Mouse (Mus musculus) embryonic facial prominence, embryonic 12.5 days (tissue): ENCODE results near the gene Cilp. TPM values are rescaled to one million over a fixed set of nuclear protein-coding genes. Genes with fewer than 3 reads are reported as not detected.

Experiments used
- ATAC-seq: fragments of 200-750 bp; cut with Nextera tagmentation; 2 replicates; pipeline ENCODE4 v1.8.0; 2017; ENCODE audit not compliant: insufficient number of reproducible peaks, insufficient read depth, low FRiP score, low TSS enrichment
- H3K27ac ChIP-seq: fragments of 300-500 bp; sonication (generic); 2 replicates; pipeline ENCODE4 v1.5.1; 2016; ENCODE audit warnings: mild to moderate bottlenecking
- H3K27me3 ChIP-seq: fragments of 300-500 bp; sonication (generic); 2 replicates; pipeline ENCODE4 v1.6.1; 2016; ENCODE audit warnings: mild to moderate bottlenecking, moderate library complexity
- H3K36me3 ChIP-seq: fragments of 300-500 bp; sonication (generic); 2 replicates; pipeline ENCODE4 v1.6.1; 2016; ENCODE audit warnings: mild to moderate bottlenecking
- H3K4me1 ChIP-seq: fragments of 300-500 bp; sonication (generic); 2 replicates; pipeline ENCODE4 v1.6.1; 2016
- H3K4me2 ChIP-seq: fragments of 300-500 bp; sonication (generic); replicated peaks from 2 replicates; pipeline ENCODE4 v1.6.1; 2016; ENCODE audit warnings: mild to moderate bottlenecking, moderate library complexity
- H3K4me3 ChIP-seq: fragments of 300-500 bp; sonication (generic); 2 replicates; pipeline ENCODE4 v1.5.1; 2016; ENCODE audit warnings: mild to moderate bottlenecking
- H3K9ac ChIP-seq: fragments of 300-500 bp; sonication (generic); 2 replicates; pipeline ENCODE4 v1.6.1; 2016; ENCODE audit warnings: mild to moderate bottlenecking, moderate library complexity
- H3K9me3 ChIP-seq: fragments of 300-500 bp; sonication (generic); 2 replicates; pipeline ENCODE4 v1.6.1; 2016; ENCODE audit warnings: mild to moderate bottlenecking, moderate library complexity
- WGBS: fragments of 180-500 bp; shearing (Covaris S2); methylation state at CpG from one replicate; pipeline ENCODE4 v1.1.7; 2016; 5-methylcytosine and 5-hydroxymethylcytosine counted together
- polyA plus RNA-seq: library from polyadenylated mRNA; unstranded; fragments of >200 nt; fragmentation: Nextera tagmentation; extraction: Ambion mirVana; gene quantifications from 2 replicates; pipeline ENCODE4 v1.2.1, GENCODE M21; 2016

The Cilp gene
- polyA plus RNA-seq, 1 experiment from 2014 or later = 0.99 TPM

GRCm38 (mm10) chr9:65235601-65236000 is 29.4 kb upstream of the Cilp start:
- ATAC-seq = no peak
- 31% methylated on average over 1 of the region's 1 CpGs for WGBS
- Histone ChIP-seq H3K27ac (no peak overlapping the region), H3K4me1 (peaks cover 8% of the 10 kb centered on the region; the same call in 1 of the 2 replicates), H3K9ac (no peak overlapping the region), H3K9me3 (no peaks in the 10 kb centered on the region), H3K27me3 (no peaks in the 10 kb centered on the region), H3K36me3 (0 out of 2 replicates have a peak, but pooled peaks cover 3% of the 10 kb centered on the region), H3K4me3 (no peak overlapping the region), H3K4me2 (no peak overlapping the region)

GRCm38 (mm10) chr9:65237616-65238015 is 27.4 kb upstream of the Cilp start:
- no peaks in the 10 kb centered on the region for H3K9me3 ChIP-seq
- H3K4me1 ChIP-seq = no peaks in the 10 kb centered on the region
- H3K4me2 ChIP-seq = no peak overlapping the region
- WGBS = 85% methylated on average over 11 of the region's 11 CpGs
- no peak overlapping the region for H3K4me3 ChIP-seq
- no peak overlapping the region for H3K9ac ChIP-seq
- H3K36me3 ChIP-seq = 0 out of 2 replicates have a peak, but pooled peaks cover 3% of the 10 kb centered on the region
- no peak for ATAC-seq
- H3K27ac ChIP-seq = no peak overlapping the region
- H3K27me3 ChIP-seq = no peaks in the 10 kb centered on the region

GRCm38 (mm10) chr9:65238191-65238760 is 26.7 kb upstream of the Cilp start:
- H3K27ac ChIP-seq = no peak overlapping the region
- no peak overlapping the region for H3K4me3 ChIP-seq
- H3K9ac ChIP-seq = no peak overlapping the region
- no peaks in the 10 kb centered on the region for H3K9me3 ChIP-seq
- H3K36me3 ChIP-seq = 0 out of 2 replicates have a peak, but pooled peaks cover 3% of the 10 kb centered on the region
- ATAC-seq = no peak
- H3K4me1 ChIP-seq = no peaks in the 10 kb centered on the region
- no peak overlapping the region for H3K4me2 ChIP-seq
- 70% methylated on average over 13 of the region's 13 CpGs for WGBS
- no peaks in the 10 kb centered on the region for H3K27me3 ChIP-seq

- Histone ChIP-seq H3K4me2 (no peak overlapping the region), H3K4me3 (no peak overlapping the region), H3K27ac (no peak overlapping the region), H3K9ac (no peak overlapping the region), H3K36me3 (0 out of 2 replicates have a peak, but pooled peaks cover 3% of the 10 kb centered on the region), H3K4me1 (no peaks in the 10 kb centered on the region), H3K27me3 (no peaks in the 10 kb centered on the region), H3K9me3 (no peaks in the 10 kb centered on the region)
- ATAC-seq = no peak
- WGBS = 88% methylated on average over 4 of the region's 4 CpGs
These were observed 25.8 kb upstream of the Cilp start for GRCm38 (mm10) chr9:65239176-65239575.

GRCm38 (mm10) chr9:65239731-65240130 is 25.2 kb upstream of the Cilp start:
- no peaks in the 10 kb centered on the region for H3K9me3 ChIP-seq
- WGBS = 88% methylated on average over 5 of the region's 5 CpGs
- no peak for ATAC-seq
- H3K4me2 ChIP-seq = no peak overlapping the region
- no peak overlapping the region for H3K27ac ChIP-seq
- no peak overlapping the region for H3K4me3 ChIP-seq
- H3K9ac ChIP-seq = no peak overlapping the region
- H3K4me1 ChIP-seq = no peaks in the 10 kb centered on the region
- no peaks in the 10 kb centered on the region for H3K27me3 ChIP-seq
- 0 out of 2 replicates have a peak, but pooled peaks cover 3% of the 10 kb centered on the region for H3K36me3 ChIP-seq

- Histone ChIP-seq H3K27ac (no peak overlapping the region), H3K9ac (no peak overlapping the region), H3K4me1 (no peaks in the 10 kb centered on the region), H3K4me3 (no peak overlapping the region), H3K36me3 (0 out of 2 replicates have a peak, but pooled peaks cover 3% of the 10 kb centered on the region), H3K4me2 (no peak overlapping the region), H3K9me3 (no peaks in the 10 kb centered on the region), H3K27me3 (no peaks in the 10 kb centered on the region)
- ATAC-seq = no peak
- WGBS = 79% methylated on average over 3 of the region's 3 CpGs
These were observed 24.4 kb upstream of the Cilp start for GRCm38 (mm10) chr9:65240587-65240986.

- Histone ChIP-seq H3K4me3 (no peak overlapping the region), H3K36me3 (0 out of 2 replicates have a peak, but pooled peaks cover 3% of the 10 kb centered on the region), H3K9me3 (no peaks in the 10 kb centered on the region), H3K9ac (no peak overlapping the region), H3K27me3 (no peaks in the 10 kb centered on the region), H3K4me1 (no peaks in the 10 kb centered on the region), H3K27ac (no peak overlapping the region), H3K4me2 (no peak overlapping the region)
- WGBS = 68% methylated on average over 5 of the region's 5 CpGs
- no peak for ATAC-seq
These were observed 23.0 kb upstream of the Cilp start for GRCm38 (mm10) chr9:65241973-65242372.

GRCm38 (mm10) chr9:65243249-65243648 is 21.7 kb upstream of the Cilp start:
- no peaks in the 10 kb centered on the region for H3K27me3 ChIP-seq
- no peaks in the 10 kb centered on the region for H3K36me3 ChIP-seq
- H3K4me3 ChIP-seq = no peak overlapping the region
- no peaks in the 10 kb centered on the region for H3K4me1 ChIP-seq
- H3K9me3 ChIP-seq = no peaks in the 10 kb centered on the region
- no peak overlapping the region for H3K9ac ChIP-seq
- WGBS = 48% methylated on average over 4 of the region's 4 CpGs
- no peak for ATAC-seq
- no peak overlapping the region for H3K27ac ChIP-seq
- no peak overlapping the region for H3K4me2 ChIP-seq

- H3K27me3 ChIP-seq = no peaks in the 10 kb centered on the region
- no peaks in the 10 kb centered on the region for H3K36me3 ChIP-seq
- no peak for ATAC-seq
- H3K4me3 ChIP-seq = no peak overlapping the region
- H3K27ac ChIP-seq = no peak overlapping the region
- H3K4me2 ChIP-seq = no peak overlapping the region
- WGBS = 51% methylated on average over 9 of the region's 9 CpGs
- no peaks in the 10 kb centered on the region for H3K4me1 ChIP-seq
- H3K9me3 ChIP-seq = no peaks in the 10 kb centered on the region
- no peak overlapping the region for H3K9ac ChIP-seq
These were observed 20.8 kb upstream of the Cilp start for GRCm38 (mm10) chr9:65244036-65244806.

GRCm38 (mm10) chr9:65247502-65248376 is 17.2 kb upstream of the Cilp start:
- WGBS = 73% methylated on average over 16 of the region's 16 CpGs
- Histone ChIP-seq H3K4me1 (no peaks in the 10 kb centered on the region), H3K4me2 (no peak overlapping the region), H3K9me3 (no peaks in the 10 kb centered on the region), H3K9ac (no peak overlapping the region), H3K36me3 (no peaks in the 10 kb centered on the region), H3K27me3 (no peaks in the 10 kb centered on the region), H3K4me3 (no peak overlapping the region), H3K27ac (no peak overlapping the region)
- no peak for ATAC-seq

GRCm38 (mm10) chr9:65248377-65248690 is 16.6 kb upstream of the Cilp start:
- Histone ChIP-seq H3K27me3 (no peaks in the 10 kb centered on the region), H3K4me1 (no peaks in the 10 kb centered on the region), H3K36me3 (no peaks in the 10 kb centered on the region), H3K9ac (no peak overlapping the region), H3K9me3 (no peaks in the 10 kb centered on the region), H3K27ac (no peak overlapping the region), H3K4me3 (no peak overlapping the region), H3K4me2 (no peak overlapping the region)
- no peak for ATAC-seq
- WGBS = 87% methylated on average over 5 of the region's 5 CpGs
